Mouse (Mus musculus) forebrain, postnatal 0 days (tissue): ENCODE data around the gene Gm10073. TPM values are rescaled to one million over a fixed set of nuclear protein-coding genes. Genes with fewer than 3 reads are reported as not detected.
"Not testable (repeated sequence)": the region's sequence is repeated elsewhere in the genome, so short reads cannot be mapped to it uniquely, and the experiment has no call there.

Source experiments
- ATAC-seq: fragments of 200-750 bp; cut with Nextera tagmentation; 2 replicates; pipeline ENCODE4 v1.8.0; 2017; ENCODE audit warnings: mild to moderate bottlenecking, moderate library complexity
- DNase-seq: peaks from one replicate; pipeline ENCODE4 v3.0.0-alpha.2; 2015
- H3K27ac ChIP-seq: fragments of 300-500 bp; sonication (generic); 2 replicates; pipeline ENCODE4 v1.5.1; 2014; ENCODE audit warnings: low read depth, mild to moderate bottlenecking, antibody characterized with exemption, low read length, moderate library complexity, mixed read lengths
- H3K27me3 ChIP-seq: fragments of 300-500 bp; sonication (generic); 2 replicates; pipeline ENCODE4 v1.6.1; 2014; ENCODE audit warnings: mild to moderate bottlenecking, low read length, mixed read lengths; ENCODE audit not compliant: insufficient read depth
- H3K36me3 ChIP-seq: fragments of 300-500 bp; sonication (generic); 2 replicates; pipeline ENCODE4 v1.6.1; 2014; ENCODE audit warnings: mild to moderate bottlenecking, moderate library complexity; ENCODE audit not compliant: insufficient read depth
- H3K4me1 ChIP-seq: fragments of 300-500 bp; sonication (generic); 2 replicates; pipeline ENCODE4 v1.6.1; 2014; ENCODE audit warnings: antibody characterized with exemption; ENCODE audit not compliant: insufficient read depth
- H3K4me2 ChIP-seq: fragments of 300-500 bp; sonication (generic); 2 replicates; pipeline ENCODE4 v1.6.1; 2014; ENCODE audit warnings: low read depth, mild to moderate bottlenecking, moderate library complexity
- H3K4me3 ChIP-seq: fragments of 300-500 bp; sonication (generic); 2 replicates; pipeline ENCODE4 v1.5.1; 2014; ENCODE audit warnings: low read depth, low read length, mixed read lengths
- H3K9ac ChIP-seq: fragments of 300-500 bp; sonication (generic); 2 replicates; pipeline ENCODE4 v1.6.1; 2014; ENCODE audit warnings: mild to moderate bottlenecking
- H3K9me3 ChIP-seq: fragments of 300-500 bp; sonication (generic); 2 replicates; pipeline ENCODE4 v1.6.1; 2016; ENCODE audit warnings: low read length
- CTCF ChIP-seq: sonication (generic); IDR thresholded peaks from 2 replicates; pipeline ENCODE4 v1.5.1; 2016; ENCODE audit warnings: antibody characterized with exemption, control low read depth, low read depth
- WGBS: fragments of 180-500 bp; shearing (Covaris S2); extraction: QIAGEN DNeasy Blood & Tissue Kit; methylation state at CpG from one replicate; pipeline ENCODE4 v1.1.7; 2014; 5-methylcytosine and 5-hydroxymethylcytosine counted together
- polyA plus RNA-seq: library from polyadenylated mRNA; unstranded; fragments of >200 nt; fragmentation: Nextera tagmentation; extraction: Ambion mirVana; gene quantifications from 2 replicates; pipeline ENCODE4 v1.2.1, GENCODE M21; 2015
- total RNA-seq: library from RNA; depleted of rRNA; stranded (reverse); fragments of >200 nt; gene quantifications from 2 replicates; pipeline ENCODE4 v1.2.3, GENCODE M21; 2014

Gene Gm10073
- total and polyA plus RNA-seq, 2 experiments from 2014 or later, result 5.1 to 41.5 TPM

DNA sequence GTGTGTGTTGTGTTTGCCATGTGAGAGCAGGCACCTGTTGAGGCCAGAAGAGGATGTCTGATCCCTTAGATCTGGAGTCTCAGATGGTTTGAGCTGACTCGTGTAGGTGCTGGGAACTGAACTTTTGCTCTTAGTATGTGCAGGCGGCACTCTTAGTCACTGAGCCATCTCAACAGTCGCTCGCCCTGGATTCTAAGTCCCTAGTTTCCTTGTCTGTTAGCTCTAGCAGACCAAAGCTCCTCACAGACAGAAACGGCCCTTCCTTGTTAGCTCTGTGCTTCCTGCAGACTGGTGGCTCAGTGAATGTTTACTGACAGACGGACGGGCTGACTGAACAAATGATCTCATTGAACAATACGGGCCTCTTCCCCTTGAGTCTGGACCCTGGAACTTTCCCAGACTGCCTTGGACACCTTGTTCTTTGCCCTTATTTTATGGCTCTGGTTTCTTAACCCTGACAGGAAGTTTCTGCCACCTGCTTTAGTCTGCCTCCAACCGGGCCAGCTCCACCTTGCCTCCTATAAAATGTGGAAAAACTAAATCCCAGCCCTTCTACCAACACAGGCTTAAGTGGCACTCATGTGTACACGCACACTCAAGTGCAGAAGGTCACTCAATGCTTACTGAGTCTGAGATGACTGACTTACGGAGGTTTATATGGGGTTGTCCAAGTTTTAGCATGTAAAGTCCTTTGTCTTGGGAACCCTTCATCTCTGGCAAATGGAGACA lies 11.8 kb upstream of the Gm10073 start:
- Histone ChIP-seq H3K4me1 (no peaks in the 10 kb centered on the region), H3K9me3 (no peaks in the 10 kb centered on the region), H3K27ac (no peak overlapping the region), H3K27me3 (no peaks in the 10 kb centered on the region), H3K4me2 (no peak overlapping the region), H3K36me3 (no peaks in the 10 kb centered on the region), H3K4me3 (no peak overlapping the region), H3K9ac (no peak overlapping the region)
- no peak for TF ChIP-seq CTCF
- 80% methylated on average over 11 of the region's 11 CpGs for WGBS
- ATAC-seq, result no peak
- no peak for DNase-seq

DNA sequence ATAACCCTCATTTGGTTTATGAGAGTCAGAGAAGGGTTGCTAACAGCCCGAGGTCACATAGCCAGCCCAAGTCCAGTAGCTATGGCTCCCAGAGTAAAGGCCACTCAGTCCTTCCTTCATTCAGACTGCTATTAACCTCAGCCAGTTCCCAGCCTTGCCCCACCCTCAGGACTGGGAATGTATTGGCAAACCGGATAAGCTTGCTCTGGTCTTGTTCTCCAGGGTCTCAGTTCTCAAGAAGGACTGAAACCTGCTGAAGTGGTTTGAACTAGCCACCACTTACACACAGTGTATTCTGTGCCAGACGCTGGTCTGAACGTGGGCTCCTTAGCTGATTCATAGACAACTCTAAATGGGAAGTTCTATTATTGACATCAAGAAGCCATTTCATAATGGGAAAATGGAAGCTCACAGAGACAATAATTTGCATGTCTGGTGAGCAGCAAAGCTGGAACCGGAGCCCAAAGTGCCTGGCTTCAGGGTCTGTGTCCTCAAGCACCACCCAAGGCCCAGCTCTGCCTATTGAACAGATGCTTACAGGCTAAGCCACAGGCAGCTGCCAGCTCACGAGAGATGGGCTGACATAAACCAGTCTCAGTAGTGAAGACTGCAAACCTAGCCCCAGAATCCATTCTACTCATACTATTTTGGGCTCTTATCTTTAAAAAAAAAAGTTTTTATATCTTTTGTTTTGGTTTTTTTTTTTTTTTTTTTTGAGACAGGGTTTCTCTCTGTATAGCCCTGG lies 8.3 kb upstream of the Gm10073 start:
- no peak for ATAC-seq
- Histone ChIP-seq H3K4me2 (no peak overlapping the region), H3K9ac (no peak overlapping the region), H3K9me3 (no peaks in the 10 kb centered on the region), H3K27me3 (no peaks in the 10 kb centered on the region), H3K36me3 (no peaks in the 10 kb centered on the region), H3K4me3 (no peak overlapping the region), H3K27ac (no peak overlapping the region), H3K4me1 (no peaks in the 10 kb centered on the region)
- WGBS, result 73% methylated on average over 6 of the region's 6 CpGs
- no peak for DNase-seq
- no peak for TF ChIP-seq CTCF

DNA sequence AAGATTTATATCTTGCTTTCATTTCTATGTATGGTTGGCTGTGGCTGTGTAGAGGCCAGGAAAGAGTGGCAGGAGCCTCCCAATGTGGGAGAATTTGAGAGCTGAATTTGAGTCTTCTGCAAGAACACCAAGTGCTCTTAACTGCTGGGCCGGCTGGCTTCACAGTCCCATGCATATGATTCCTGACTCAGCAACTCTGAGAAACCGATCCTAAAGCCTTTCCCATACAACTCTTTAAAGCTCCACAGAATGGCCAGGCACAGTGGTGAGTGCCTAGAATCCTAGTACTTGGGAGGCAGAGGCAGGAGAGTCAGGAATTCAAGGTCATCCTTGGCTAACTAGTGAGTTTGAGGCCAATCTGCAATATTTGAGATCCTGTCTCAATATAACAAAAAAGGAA lies 6.2 kb upstream of the Gm10073 start:
- 75% methylated on average over 2 of the region's 2 CpGs for WGBS
- H3K4me3 ChIP-seq, result no peak overlapping the region
- DNase-seq, result no peak

DNA sequence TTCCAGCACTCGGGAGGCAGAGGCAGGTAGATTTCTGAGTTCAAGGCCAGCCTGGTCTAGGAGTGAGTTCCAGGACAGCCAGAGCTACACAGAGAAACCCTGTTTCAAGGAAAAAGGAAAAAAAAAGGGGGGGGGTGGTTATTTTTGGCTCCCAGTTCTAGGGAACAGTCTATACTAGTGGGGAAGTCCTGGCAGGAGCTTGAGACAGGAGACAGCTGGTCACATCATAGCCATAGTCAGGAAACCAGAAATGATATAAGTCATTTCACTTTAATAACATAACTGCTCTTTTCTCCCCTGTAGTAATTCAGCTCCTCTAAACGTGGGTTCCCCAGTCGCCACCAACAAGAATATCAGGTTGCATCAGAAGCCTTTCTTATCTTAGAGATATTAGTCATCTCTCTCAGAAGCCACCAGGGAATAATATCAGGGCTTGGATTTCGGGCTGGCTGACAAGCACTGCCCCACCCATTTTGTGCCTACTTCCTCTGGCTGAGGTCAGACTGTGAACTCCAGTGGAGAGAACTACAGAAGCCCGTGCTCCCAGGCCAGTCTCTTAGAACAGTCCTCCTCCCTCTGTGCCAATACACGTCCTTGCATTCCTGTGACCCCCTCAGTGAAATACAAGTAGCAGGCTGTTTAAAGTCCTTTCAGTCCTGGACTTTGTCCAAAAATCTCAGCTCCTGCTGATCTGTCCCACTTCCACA lies 3.7 kb upstream of the Gm10073 start:
- TF ChIP-seq CTCF, result no peak

More for the DNA sequence above, 6.2 kb upstream of the Gm10073 start:
- Histone ChIP-seq H3K4me2 (no peak overlapping the region), H3K4me1 (no peaks in the 10 kb centered on the region), H3K9ac (no peak overlapping the region), H3K9me3 (no peaks in the 10 kb centered on the region), H3K36me3 (no peaks in the 10 kb centered on the region), H3K27ac (no peak overlapping the region), H3K27me3 (no peaks in the 10 kb centered on the region)
- TF ChIP-seq CTCF, result no peak
- ATAC-seq, result no peak

GRCm38 (mm10) chr8:106574283-106574682 lies 1.0 kb upstream of the Gm10073 start:
- Histone ChIP-seq H3K36me3 (no peaks in the 10 kb centered on the region), H3K27ac (no peak overlapping the region), H3K9ac (no peak overlapping the region), H3K4me2 (no peak overlapping the region), H3K9me3 (no peaks in the 10 kb centered on the region), H3K4me1 (no peaks in the 10 kb centered on the region), H3K4me3 (no peak overlapping the region), H3K27me3 (no peaks in the 10 kb centered on the region)
- DNase-seq (no peak), ATAC-seq (no peak)
- WGBS, result 90% methylated on average over 4 of the region's 4 CpGs
- TF ChIP-seq CTCF, result no peak

More for the DNA sequence above, 3.7 kb upstream of the Gm10073 start:
- H3K4me1 ChIP-seq, result no peaks in the 10 kb centered on the region
- no peak for DNase-seq
- H3K9me3 ChIP-seq, result no peaks in the 10 kb centered on the region
- no peak overlapping the region for H3K27ac ChIP-seq
- no peak overlapping the region for H3K9ac ChIP-seq
- no peak overlapping the region for H3K4me3 ChIP-seq
- no peaks in the 10 kb centered on the region for H3K27me3 ChIP-seq
- no peak overlapping the region for H3K4me2 ChIP-seq
- 50% methylated on average over 6 of the region's 6 CpGs for WGBS
- ATAC-seq, result no peak
- H3K36me3 ChIP-seq, result no peaks in the 10 kb centered on the region

- H3K27ac ChIP-seq, H3K9ac ChIP-seq, DNase-seq, H3K4me1 ChIP-seq, ATAC-seq, H3K4me2 ChIP-seq, H3K4me3 ChIP-seq, H3K9me3 ChIP-seq, H3K36me3 ChIP-seq, H3K27me3 ChIP-seq: not testable (repeated sequence)
- 91% methylated on average over 1 of the region's 1 CpGs for WGBS
These were observed 1.1 kb downstream of the Gm10073 start for GRCm38 (mm10) chr8:106572175-106572574.
